Mouse (Mus musculus): Measurements from ENCODE around the gene Ccng1. TPM values are rescaled to one million over a fixed set of nuclear protein-coding genes. Genes with fewer than 3 reads are reported as not detected.
"Not testable (repeated sequence)": the region's sequence is repeated elsewhere in the genome, so short reads cannot be mapped to it uniquely, and the experiment has no call there.

Gene Ccng1
- polyA plus RNA-seq, 1 experiment from 2014 or later, result 32.5 TPM

DNA sequence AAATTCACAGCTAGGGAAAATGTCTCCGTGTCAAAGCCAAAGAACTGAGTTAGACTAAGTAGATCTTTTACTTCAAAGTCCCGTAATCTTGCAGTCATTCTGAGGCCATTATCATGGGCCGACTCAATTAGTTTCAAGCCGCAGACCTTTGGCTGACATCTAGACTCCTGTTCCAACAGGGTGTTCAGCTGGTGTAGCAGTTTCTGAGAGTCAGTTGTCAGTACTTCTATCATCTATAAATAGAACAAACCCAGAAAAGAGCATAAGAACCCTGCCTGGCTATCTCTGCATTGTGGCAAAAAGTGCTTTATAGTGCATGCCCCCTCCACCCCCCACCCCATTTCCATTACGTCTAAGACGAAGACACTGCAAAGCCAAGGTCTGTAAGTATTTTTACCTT lies 1.3 kb downstream of the Ccng1 start:
- H3K9me3 ChIP-seq, result no peaks in the 10 kb centered on the region
- H3K36me3 ChIP-seq (replicated peaks), result peaks cover 7% of the 10 kb centered on the region
- DNase-seq (ENCODE audit: extremely low spot score, low spot score), result no peak
- no peak overlapping the region for H3K27ac ChIP-seq
- H3K4me3 ChIP-seq, result no peak overlapping the region
- 85% methylated on average over 6 of the region's 6 CpGs for WGBS
- H3K4me1 ChIP-seq, result peaks cover 20% of the 10 kb centered on the region
- H3K27me3 ChIP-seq (ENCODE audit: poor library complexity, severe bottlenecking), result no peaks in the 10 kb centered on the region

DNA sequence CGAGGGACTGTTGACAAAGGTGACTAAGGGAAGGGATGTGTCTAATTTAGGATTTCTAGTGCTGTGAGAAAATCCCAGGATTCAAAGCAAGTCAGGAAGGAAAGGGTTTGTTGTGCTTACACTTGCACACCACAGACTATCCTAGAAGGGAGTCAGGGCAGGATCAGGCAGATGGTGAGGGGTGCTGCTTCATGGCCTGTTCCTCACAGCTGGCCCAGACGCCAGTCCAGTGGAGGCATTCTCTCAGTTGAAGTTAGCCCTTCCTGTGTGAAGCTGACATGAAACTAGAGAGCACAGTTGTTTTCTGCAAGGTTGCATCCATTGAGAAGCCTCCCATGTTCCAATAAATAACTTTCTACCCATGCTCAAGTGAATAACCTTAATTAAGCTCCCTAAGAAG lies 7.4 kb downstream of the Ccng1 start:
- H3K27me3 ChIP-seq (ENCODE audit: poor library complexity, severe bottlenecking), result no peaks in the 10 kb centered on the region

DNA sequence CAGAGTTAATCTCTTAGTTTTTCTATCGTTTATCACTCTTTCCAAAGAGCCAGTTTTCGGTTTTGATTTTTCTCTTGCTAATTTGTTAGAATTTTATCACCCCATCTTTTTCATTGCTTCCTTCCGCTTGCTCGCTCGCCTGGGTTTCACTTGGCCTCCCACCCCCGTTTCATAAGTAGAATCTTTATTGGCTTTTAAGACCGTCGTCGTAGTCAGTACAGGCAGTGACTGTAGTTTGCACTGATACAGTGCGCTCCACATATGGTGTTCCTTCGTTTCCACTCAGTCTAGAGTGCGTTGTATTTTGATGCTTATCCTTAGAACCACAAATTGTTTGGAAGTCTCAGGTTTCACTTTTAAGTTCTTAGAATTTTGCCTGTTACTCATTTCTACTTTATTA lies 8.8 kb downstream of the Ccng1 start:
- peaks cover 23% of the 10 kb centered on the region for H3K36me3 ChIP-seq (replicated peaks)
- no peak overlapping the region for H3K4me3 ChIP-seq
- H3K27ac ChIP-seq, result no peak overlapping the region
- H3K9me3 ChIP-seq, result no peaks in the 10 kb centered on the region
- 95% methylated on average over 12 of the region's 12 CpGs for WGBS
- no peaks in the 10 kb centered on the region for H3K4me1 ChIP-seq
- no peaks in the 10 kb centered on the region for H3K27me3 ChIP-seq (ENCODE audit: poor library complexity, severe bottlenecking)
- DNase-seq (ENCODE audit: extremely low spot score, low spot score), result no peak

More for the DNA sequence above, 7.4 kb downstream of the Ccng1 start:
- H3K4me3 ChIP-seq, result no peak overlapping the region
- no peaks in the 10 kb centered on the region for H3K4me1 ChIP-seq
- no peak for DNase-seq (ENCODE audit: extremely low spot score, low spot score)
- 72% methylated on average over 2 of the region's 2 CpGs for WGBS
- H3K36me3 ChIP-seq (replicated peaks), result peaks cover 16% of the 10 kb centered on the region
- H3K27ac ChIP-seq, result no peak overlapping the region
- H3K9me3 ChIP-seq, result no peaks in the 10 kb centered on the region

DNA sequence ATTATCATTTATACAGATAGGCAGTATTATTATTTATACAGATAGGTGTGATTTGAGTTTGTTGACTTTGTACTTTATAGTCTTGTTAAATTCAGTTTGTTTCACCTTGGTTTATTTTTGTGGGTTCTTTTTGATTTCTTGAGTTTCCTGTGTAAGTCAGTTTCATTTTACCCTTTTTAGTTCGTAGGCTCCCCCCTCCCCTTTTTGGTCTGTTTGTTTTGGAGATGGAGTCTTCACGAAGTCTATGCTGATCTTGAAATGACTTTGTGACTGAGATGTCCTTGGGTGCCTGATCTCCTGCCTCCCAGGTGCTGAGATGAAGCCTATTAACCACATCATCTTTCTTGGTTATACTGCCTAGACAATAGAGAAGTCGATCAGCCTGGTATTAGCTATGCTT lies 10.8 kb downstream of the Ccng1 start:
- Histone ChIP-seq H3K9me3 (no peaks in the 10 kb centered on the region), H3K27ac (no peak overlapping the region), H3K4me3 (no peak overlapping the region), H3K27me3 (ENCODE audit: poor library complexity, severe bottlenecking) (no peaks in the 10 kb centered on the region), H3K4me1 (no peaks in the 10 kb centered on the region), H3K36me3 (replicated peaks) (peaks cover 36% of the 10 kb centered on the region)
- no peak for DNase-seq (ENCODE audit: extremely low spot score, low spot score)
- WGBS, result 85% methylated on average over 3 of the region's 3 CpGs

DNA sequence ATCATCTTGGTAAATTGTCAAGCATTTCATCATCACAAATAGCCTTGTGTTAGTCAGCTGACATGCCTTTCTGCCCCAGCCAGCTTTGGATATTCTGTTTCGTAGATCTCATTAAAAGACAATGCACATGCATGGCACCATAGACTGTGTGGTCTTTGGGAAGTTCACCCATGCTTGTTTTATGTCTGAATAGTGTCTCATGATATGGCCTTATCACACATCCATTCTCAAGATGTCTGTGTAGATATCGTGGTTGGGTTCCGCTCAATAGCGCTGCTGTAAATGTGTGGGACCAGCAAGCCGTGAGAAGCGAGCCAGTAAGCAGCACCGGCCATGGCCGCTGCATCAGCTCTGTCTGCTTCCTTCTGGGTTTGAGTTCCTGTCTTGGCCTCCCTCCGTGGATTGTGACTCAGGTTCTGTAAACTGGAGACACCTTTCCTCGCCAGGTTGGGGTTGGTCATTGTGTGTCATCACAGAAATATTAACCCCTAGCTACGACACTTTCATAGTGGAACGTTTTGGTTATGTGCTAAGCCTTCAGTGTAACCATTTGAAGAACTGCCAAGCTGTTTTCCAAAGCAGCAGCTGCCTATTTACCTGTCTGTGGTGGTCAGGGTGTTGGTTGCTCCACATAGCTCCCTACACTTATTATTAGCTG lies 13.4 kb downstream of the Ccng1 start:
- Histone ChIP-seq H3K4me1 (no peaks in the 10 kb centered on the region), H3K9me3 (no peaks in the 10 kb centered on the region), H3K27ac (no peak overlapping the region), H3K4me3 (no peak overlapping the region), H3K27me3 (ENCODE audit: poor library complexity, severe bottlenecking) (no peaks in the 10 kb centered on the region), H3K36me3 (replicated peaks) (peaks cover 59% of the 10 kb centered on the region)
- no peak for DNase-seq (ENCODE audit: extremely low spot score, low spot score)
- WGBS, result 93% methylated on average over 12 of the region's 12 CpGs

DNA sequence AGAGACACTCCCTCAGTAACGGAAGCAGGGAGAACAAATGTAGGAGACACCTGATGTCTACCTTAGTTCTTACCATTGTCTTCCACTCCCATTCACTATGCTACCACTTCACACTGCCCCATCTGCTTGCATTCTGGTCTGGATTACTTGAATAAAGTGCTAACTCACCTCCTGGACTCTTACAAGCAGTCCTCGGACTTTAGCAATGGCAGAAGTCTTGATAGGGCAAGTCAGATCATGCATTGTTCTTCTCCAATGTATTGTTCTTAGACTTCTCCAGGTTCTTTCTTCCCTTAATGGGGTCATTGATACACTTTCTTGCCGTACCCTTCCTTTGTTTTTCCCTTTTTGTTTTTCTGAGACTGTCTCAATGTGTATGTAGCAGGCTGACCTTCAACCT lies 17.7 kb downstream of the Ccng1 start:
- H3K4me3 ChIP-seq, result no peak overlapping the region
- H3K4me1 ChIP-seq, result peaks cover 17% of the 10 kb centered on the region
- 93% methylated on average over 3 of the region's 3 CpGs for WGBS
- H3K9me3 ChIP-seq, result no peaks in the 10 kb centered on the region
- no peak for DNase-seq (ENCODE audit: extremely low spot score, low spot score)
- peaks cover 71% of the 10 kb centered on the region for H3K36me3 ChIP-seq (replicated peaks)
- no peaks in the 10 kb centered on the region for H3K27me3 ChIP-seq (ENCODE audit: poor library complexity, severe bottlenecking)
- H3K27ac ChIP-seq, result no peak overlapping the region

DNA sequence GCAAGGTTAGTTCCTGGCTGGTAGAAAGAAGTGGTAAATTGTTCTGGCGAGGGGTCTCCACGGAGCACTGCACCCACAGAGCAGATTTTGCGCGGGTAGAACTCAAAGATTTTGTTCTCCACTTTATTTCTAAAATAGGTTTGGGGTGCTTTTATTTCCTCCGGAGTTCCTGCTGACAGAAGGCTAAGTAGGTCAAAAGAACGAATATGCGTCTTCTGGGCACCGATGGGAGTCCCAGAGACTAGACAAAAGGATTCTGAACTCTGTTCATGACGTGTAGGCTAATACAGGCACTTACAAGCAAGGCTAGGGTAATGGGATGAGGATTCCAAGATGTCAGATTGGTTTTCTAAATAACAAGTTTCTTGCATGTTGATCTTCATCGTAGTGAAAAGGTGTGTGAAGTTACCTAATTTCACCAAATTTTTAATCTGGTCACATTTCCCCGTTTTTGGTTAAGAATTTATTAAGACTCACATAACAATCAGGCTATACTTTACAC lies 20.8 kb downstream of the Ccng1 start:
- DNase-seq (ENCODE audit: extremely low spot score, low spot score), result no peak
- Histone ChIP-seq H3K27ac (peak overlapping the region; percentile 98), H3K4me3 (peak overlapping the region; percentile 90), H3K36me3 (replicated peaks) (peaks cover 64% of the 10 kb centered on the region), H3K9me3 (no peaks in the 10 kb centered on the region), H3K27me3 (ENCODE audit: poor library complexity, severe bottlenecking) (no peaks in the 10 kb centered on the region), H3K4me1 (peaks cover 39% of the 10 kb centered on the region)
- 7% methylated on average over 11 of the region's 11 CpGs for WGBS

DNA sequence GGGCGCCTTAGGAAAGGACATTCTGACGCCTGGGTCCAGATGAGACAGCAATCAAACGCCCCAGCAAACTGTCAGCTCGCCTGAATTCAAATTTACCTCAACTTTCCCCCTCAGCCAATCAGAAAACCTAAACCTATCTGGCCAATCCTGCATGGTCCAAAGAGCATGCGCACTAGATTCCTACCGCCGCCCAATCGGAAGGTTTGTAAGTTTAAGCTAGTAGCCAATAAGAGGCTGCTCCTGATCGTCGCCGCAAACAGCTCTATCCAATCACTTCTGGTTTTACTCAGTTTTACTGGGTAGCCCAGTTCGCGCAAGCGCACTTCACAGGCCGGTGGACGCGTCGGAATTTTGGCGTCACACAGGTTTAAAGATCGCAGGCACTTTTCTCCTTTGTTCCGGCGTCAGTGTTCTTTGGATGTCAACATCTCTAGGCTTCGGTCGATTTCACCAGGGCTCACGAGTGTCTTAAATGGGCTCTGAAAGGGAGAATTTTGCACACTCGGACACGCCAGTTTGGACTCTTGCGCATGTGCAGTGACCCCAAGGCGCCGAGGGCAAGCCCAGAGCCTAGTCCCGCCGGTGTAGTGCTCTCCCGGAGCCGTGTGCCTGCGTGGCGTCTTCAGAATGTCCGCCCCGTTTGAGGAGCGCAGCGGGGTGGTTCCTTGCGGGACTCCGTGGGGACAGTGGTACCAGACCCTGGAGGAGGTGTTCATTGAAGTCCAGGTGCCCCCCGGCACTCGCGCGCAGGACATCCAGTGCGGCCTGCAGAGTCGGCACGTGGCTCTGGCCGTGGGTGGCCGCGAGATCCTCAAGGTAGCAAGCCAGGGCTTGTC lies 21.6 kb downstream of the Ccng1 start, which contains the start of the genes Hmmr and Nudcd2:
Hmmr (minus strand) TSS at position 84 of the 836 bp plus-strand sequence.
Nudcd2 (plus strand) TSS at position 329 of the 836 bp plus-strand sequence.
- H3K36me3 ChIP-seq (replicated peaks), result peaks cover 64% of the 10 kb centered on the region

DNA sequence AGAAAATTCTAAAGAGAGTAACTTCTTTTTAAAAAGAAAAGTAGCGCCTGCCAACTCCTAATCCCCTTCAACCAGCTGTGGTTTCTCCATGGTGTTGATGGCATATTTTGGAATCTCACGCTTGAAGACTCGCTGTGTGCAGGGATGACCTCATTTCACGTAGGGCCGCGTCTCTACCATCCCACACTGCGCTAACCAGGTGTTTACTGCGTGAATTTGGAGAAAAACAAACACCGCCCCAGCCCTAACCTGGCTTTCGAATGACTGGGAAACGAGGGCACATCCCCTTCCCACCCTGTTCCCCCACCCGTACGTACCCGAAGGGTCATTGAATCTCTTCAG lies 22.1 kb downstream of the Ccng1 start:
- peaks cover 64% of the 10 kb centered on the region for H3K36me3 ChIP-seq (replicated peaks)
- no peak for DNase-seq (ENCODE audit: extremely low spot score, low spot score)
- H3K27me3 ChIP-seq (ENCODE audit: poor library complexity, severe bottlenecking), result no peaks in the 10 kb centered on the region
- H3K4me3 ChIP-seq, result peak overlapping the region; percentile 90
- H3K4me1 ChIP-seq, result peaks cover 39% of the 10 kb centered on the region
- 2% methylated on average over 14 of the region's 14 CpGs for WGBS
- H3K9me3 ChIP-seq, result no peaks in the 10 kb centered on the region
- H3K27ac ChIP-seq, result peak overlapping the region; percentile 98

More for the DNA sequence above, 21.6 kb downstream of the Ccng1 start, which contains the start of the genes Hmmr and Nudcd2:
- Histone ChIP-seq H3K4me1 (peaks cover 39% of the 10 kb centered on the region), H3K4me3 (peak within 1 kb of the TSS; percentile 90), H3K27ac (peak within 1 kb of the TSS; percentile 98), H3K27me3 (ENCODE audit: poor library complexity, severe bottlenecking) (no peaks in the 10 kb centered on the region), H3K9me3 (no peaks in the 10 kb centered on the region)
- peak; percentile 92 for DNase-seq (ENCODE audit: extremely low spot score, low spot score)
- under 1% methylated on average over 52 of the region's 52 CpGs for WGBS

DNA sequence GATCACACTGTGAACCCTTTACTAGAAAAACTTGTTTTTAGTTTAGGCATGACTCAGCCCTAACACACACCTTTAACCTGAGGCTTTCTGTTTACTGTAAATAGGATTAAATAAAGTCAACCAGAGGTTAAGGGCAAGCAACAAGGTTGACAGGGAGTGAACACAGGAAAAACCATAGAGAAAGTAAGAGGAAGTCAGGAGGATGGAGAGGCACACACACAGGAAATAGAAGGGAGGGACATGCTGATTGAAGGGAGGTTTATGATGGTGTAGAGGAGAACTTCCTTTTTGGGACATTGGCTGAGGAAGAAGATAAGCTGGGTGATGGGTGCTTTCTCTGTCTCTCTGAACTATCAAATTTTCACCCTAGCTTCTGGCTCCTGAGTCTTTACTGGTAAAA lies 36.8 kb downstream of the Ccng1 start:
- Histone ChIP-seq H3K27me3 (ENCODE audit: poor library complexity, severe bottlenecking) (no peaks in the 10 kb centered on the region), H3K27ac (no peak overlapping the region), H3K4me3 (no peak overlapping the region), H3K9me3 (no peaks in the 10 kb centered on the region), H3K4me1 (no peaks in the 10 kb centered on the region), H3K36me3 (replicated peaks) (peaks cover 99% of the 10 kb centered on the region)
- DNase-seq (ENCODE audit: extremely low spot score, low spot score), result no peak

DNA sequence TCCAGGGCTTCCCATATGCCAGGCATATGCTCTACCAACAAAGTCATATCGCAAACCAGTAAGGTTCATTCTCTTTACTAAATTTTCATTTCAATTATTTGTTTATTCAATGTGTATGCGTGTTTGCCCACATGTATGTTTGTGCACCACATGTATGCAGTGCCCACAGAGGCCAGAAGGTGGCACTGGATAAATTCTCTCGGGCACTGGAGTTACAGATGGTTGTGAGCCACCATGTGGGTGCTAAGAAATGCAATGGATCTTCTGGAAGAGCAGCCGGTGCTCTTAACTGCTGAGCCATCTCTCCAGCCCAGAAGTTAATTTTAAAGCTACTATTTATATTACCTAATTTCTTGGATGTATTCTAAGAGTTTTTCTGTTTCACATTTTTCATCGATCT lies 39.6 kb downstream of the Ccng1 start:
- 95% methylated on average over 5 of the region's 5 CpGs for WGBS
- no peak for DNase-seq (ENCODE audit: extremely low spot score, low spot score)
- peaks cover 99% of the 10 kb centered on the region for H3K36me3 ChIP-seq (replicated peaks)

DNA sequence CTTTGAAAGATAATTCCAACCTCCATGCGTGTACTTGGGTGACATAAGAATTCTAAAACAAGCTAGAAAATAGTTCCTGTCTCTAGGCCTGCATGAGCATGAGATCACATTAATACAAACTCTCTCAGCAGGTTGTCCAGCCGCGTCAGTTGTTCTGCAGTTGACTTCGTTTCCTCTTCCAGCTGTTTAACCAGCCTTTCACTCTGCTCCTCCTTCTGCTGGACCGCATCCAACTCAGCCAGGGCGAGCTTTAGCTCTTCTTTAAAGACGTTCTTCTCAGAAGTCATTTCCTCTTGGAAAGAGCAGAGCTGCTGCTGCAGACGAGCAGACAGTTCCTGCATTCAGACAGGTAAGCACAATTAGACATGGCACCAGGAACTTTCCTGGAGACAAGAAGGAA lies 41.3 kb downstream of the Ccng1 start:
- Histone ChIP-seq H3K9me3 (no peaks in the 10 kb centered on the region), H3K36me3 (replicated peaks) (peaks cover 99% of the 10 kb centered on the region), H3K27me3 (ENCODE audit: poor library complexity, severe bottlenecking) (no peaks in the 10 kb centered on the region), H3K27ac (no peak overlapping the region), H3K4me3 (no peak overlapping the region), H3K4me1 (no peaks in the 10 kb centered on the region)
- DNase-seq (ENCODE audit: extremely low spot score, low spot score), result no peak
- 93% methylated on average over 8 of the region's 8 CpGs for WGBS

More for the DNA sequence above, 39.6 kb downstream of the Ccng1 start:
- no peaks in the 10 kb centered on the region for H3K27me3 ChIP-seq (ENCODE audit: poor library complexity, severe bottlenecking)
- no peak overlapping the region for H3K27ac ChIP-seq
- H3K4me1 ChIP-seq, result no peaks in the 10 kb centered on the region
- no peak overlapping the region for H3K4me3 ChIP-seq
- no peaks in the 10 kb centered on the region for H3K9me3 ChIP-seq

DNA sequence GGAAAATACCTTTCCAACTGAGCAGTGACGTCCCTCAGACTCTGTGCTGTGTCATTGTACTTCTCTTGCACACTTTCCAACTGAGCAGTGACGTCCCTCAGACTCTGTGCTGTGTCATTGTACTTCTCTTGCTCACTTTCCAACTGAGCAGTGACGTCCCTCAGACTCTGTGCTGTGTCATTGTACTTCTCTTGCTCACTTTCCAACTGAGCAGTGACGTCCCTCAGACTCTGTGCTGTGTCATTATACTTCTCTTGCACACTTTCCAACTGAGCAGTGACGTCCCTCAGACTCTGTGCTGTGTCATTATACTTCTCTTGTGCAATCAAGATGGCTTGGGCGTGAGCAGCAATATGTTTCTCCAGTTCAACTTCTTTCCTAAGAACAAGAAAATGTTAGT lies 45.2 kb downstream of the Ccng1 start:
- H3K9me3 ChIP-seq; DNase-seq (ENCODE audit: extremely low spot score, low spot score); H3K4me1 ChIP-seq; H3K4me3 ChIP-seq; H3K27ac ChIP-seq; H3K27me3 ChIP-seq (ENCODE audit: poor library complexity, severe bottlenecking): not testable (repeated sequence)
- peaks cover 100% of the 10 kb centered on the region for H3K36me3 ChIP-seq (replicated peaks)
- WGBS, result 91% methylated on average over 6 of the region's 6 CpGs

Measured in forebrain, embryonic 10.5 days (tissue).